Mouse (Mus musculus): ENCODE measurements around the gene Zzz3.

- TF ChIP-seq CTCF (IDR thresholded peaks at IDR 0.05; ENCODE audit: low read depth) (no peak), EP300 (optimal IDR thresholded peaks at IDR 0.05) (no peak)
These were observed 5.6 kb downstream of the Zzz3 start for GRCm38 (mm10) chr3:152400875-152401274.
